Mouse (Mus musculus): ENCODE data around the gene Krtap31-1.
"Not testable (repeated sequence)": the region's sequence is repeated elsewhere in the genome, so short reads cannot be mapped to it uniquely, and the experiment has no call there.

Gene Krtap31-1

GRCm38 (mm10) chr11:99907620-99908019 lies at the start of gene Krtap31-1:
Gene Krtap31-1, plus strand, starts transcription at chr11:99907920.
- DNase-seq (ENCODE audit: low read depth, low spot score), result no peak

- DNase-seq (ENCODE audit: low read depth, low spot score), result no peak
These were observed 49.0 kb upstream of the Krtap31-1 start for GRCm38 (mm10) chr11:99858761-99859160.

GRCm38 (mm10) chr11:99864176-99864575 lies 43.5 kb upstream of the Krtap31-1 start, which contains the start of gene Gm11559:
Gene Gm11559, plus strand, starts transcription at chr11:99864476.
- DNase-seq (ENCODE audit: low read depth, low spot score), result not testable (repeated sequence)

GRCm38 (mm10) chr11:99873089-99873488 lies 34.6 kb upstream of the Krtap31-1 start, which contains the start of gene Krtap9-1:
Gene Krtap9-1, plus strand, starts transcription at chr11:99873389.
- not testable (repeated sequence) for DNase-seq (ENCODE audit: low read depth, low spot score)

DNA sequence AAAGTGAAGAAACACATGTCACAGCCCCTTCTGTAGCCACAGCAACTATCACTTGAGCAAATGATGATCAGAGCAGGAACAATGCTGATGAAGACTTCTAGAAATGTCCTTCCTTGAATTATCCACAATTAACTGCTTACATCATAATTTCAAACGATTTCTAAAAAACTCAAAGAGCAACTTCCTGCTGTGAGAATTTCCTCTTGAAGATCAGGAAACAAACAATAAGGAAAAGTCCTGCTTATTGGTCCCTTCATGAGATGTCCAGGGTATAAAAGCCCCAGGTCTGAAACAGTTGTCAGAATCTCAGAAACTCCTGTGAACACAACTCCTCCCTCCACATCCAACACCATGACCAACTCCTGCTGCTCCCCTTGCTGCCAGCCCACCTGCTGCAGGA lies 28.8 kb upstream of the Krtap31-1 start, which contains the start of gene Gm11567:
Gene Gm11567 (plus strand): TSS at position 301 of the 400 bp plus-strand sequence.
- not testable (repeated sequence) for DNase-seq (ENCODE audit: low read depth, low spot score)

DNA sequence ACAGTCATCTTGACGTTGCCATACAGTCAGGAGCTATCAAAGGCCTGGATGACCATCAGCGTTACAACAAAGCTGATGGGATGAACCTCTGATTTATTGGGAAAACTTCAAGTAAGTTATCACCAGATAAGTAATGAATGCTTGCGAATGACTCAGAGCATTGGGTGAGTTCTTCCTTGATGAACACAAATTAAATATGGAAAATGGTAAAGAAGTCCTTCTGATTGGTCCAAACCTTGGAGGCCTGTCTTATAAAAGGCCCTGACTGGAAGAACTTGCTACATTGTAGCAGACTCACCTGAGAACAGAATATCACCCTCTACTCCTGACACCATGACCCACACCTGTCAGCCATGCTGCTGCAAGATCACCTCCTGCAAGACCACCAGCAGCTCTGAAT lies 6.7 kb downstream of the Krtap31-1 start, which contains the start of gene Gm11565:
Gene Gm11565 (plus strand): TSS at position 301 of the 400 bp plus-strand sequence.
- no peak for DNase-seq (ENCODE audit: low read depth, low spot score)

- DNase-seq (ENCODE audit: low read depth, low spot score), result no peak
These were observed 28.3 kb downstream of the Krtap31-1 start, which contains the start of gene Krtap31-2 for GRCm38 (mm10) chr11:99935991-99936390. Gene Krtap31-2, plus strand, starts transcription at chr11:99936291.

- DNase-seq (ENCODE audit: low read depth, low spot score), result no peak
These were observed 30.1 kb downstream of the Krtap31-1 start for GRCm38 (mm10) chr11:99937751-99938264.

DNA sequence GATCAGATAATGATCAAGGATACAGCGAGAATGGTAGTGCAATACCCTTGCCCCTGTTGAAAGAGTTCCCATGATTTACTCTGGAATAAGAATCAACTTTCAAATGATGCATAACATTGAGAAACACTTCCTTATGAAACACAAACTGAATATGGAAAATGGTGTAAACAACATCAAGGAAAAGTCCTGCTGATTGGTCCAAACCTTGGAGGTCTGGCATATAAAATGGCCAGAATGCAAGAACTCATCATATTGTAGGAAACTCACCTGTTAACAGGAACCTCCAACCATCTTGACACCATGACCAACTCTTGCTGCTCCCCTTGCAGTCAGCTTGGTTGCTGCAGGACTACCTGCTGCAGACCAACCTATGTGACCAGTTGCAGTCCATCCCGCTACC lies 40.5 kb downstream of the Krtap31-1 start, which contains the start of gene Krtap9-5:
Gene Krtap9-5 (plus strand): TSS at position 301 of the 400 bp plus-strand sequence.
- DNase-seq (ENCODE audit: low read depth, low spot score), result no peak
